Mouse (Mus musculus): ENCODE data around the gene Brip1.
A peak's percentile ranks its signal among the peaks of the same experiment; 100 is the strongest.

Brip1 gene

GRCm38 (mm10) chr11:86107276-86107675 is 93.7 kb downstream of the Brip1 start:
- no peak for DNase-seq (ENCODE audit: low read depth, low spot score)

DNA sequence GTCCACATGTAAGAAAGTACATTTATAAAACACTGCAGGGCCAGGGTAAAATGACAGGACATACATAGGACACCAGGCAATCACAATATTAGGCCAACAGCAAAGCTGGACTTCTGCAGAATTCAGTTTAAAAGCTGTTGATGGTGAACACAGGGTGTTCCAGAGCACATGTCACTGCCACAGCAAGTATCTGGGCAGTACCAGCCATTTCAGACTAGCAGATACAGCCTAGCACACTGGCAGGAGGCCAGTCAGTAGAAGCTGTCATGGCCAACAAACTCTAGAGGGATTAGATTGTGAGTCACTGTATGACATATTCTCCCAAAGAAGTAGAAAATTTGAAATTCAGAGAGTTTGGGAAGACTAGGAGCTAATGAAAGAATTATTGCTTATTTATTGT is 94.4 kb downstream of the Brip1 start:
- no peak for DNase-seq (ENCODE audit: low read depth, low spot score)

GRCm38 (mm10) chr11:86101191-86101590 is 99.8 kb downstream of the Brip1 start:
- DNase-seq (ENCODE audit: low read depth, low spot score): no peak

DNA sequence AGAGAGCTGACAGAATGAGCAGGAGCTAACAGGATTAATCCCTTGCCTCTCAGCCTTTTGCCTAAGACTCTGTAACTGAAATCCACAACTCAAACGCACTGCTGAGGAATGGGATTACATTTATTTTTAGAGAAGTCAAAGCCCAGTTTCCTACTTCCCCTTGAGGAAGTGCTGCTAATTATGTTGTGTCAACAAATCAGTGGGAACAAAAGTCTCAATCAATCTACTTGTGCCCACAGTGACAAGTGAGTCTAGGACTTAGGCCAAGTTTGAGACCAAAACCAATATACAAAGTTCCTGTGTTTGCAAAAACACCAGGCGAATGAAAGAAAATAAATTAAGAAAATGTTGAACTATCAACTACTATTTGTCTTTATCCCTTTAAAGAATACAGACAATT is 101.7 kb downstream of the Brip1 start:
- no peak for DNase-seq (ENCODE audit: low read depth, low spot score)

DNA sequence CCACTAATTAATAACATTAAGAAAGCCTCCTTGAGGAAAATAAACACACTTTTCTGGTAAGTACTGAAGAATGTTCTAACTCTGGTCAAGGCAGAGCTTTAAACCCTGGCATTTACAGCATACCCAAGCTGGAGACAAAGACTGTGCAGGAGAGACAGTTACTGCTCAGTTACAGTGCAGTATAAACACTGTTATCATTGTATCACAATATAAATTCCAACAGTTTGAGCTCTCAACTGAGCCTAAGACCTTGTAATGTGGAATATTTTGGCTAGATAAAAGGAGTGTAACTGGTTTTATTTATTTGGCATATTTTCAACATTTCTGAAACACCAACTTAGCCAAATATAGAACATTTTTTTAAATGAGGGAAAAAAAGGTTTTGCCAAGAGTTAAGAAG is 112.2 kb downstream of the Brip1 start:
- DNase-seq (ENCODE audit: low read depth, low spot score): no peak

DNA sequence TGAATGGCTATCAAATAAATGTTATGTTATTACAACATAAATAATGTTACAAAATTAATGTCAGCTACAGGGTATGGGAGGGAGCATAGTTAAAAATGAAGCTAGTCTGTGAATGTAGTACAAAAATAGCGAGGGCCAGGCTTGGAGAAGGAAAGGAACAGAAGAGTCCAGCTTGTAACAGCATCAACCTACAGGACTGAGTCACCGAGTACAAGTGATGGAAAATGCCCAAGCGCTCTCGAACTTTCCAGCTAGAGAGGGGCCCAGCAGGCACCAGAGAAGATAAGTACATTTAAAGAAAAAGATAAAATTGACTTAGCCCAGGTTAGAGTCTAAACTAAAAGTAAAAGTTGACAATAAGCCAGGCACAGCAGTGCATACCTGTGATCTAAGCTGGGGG is 116.5 kb downstream of the Brip1 start:
- DNase-seq (ENCODE audit: low read depth, low spot score): no peak

DNA sequence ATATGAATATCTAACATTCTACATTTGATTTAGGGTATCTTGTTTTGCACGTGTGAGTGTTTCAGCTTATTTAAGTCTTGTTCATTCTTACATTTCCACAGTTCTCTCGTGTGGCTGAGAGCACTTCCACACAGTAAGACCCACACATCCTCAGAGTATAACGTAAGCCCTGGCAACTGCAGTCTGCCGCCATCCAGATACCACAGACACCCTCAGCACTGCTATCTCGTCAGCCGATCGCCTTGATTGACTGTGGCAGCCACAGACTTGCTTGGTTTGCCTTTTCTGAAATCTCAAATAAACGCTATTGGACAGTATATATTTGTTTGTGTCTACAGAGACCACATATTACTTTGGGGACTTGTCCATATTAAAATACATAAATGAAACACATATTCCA is 123.0 kb downstream of the Brip1 start:
- no peak for DNase-seq (ENCODE audit: low read depth, low spot score)

DNA sequence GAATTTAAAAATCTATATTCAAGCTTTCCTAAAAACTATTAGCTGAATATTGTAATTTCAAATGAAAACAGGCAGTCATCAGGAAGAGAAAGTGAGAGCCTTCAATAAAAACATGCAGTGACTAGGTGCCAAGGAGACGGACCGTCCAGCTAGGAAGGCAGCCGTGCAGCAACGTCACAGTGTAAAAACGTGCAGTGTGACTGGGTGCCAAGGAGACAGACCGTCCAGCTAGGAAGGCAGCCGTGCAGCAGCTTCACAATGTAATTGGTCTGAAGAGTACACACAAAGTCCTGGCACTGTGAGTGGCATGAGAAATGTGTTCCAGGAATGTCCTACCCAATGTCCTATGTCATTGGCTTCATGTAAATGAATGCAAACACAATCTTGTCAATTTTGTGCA is 124.0 kb downstream of the Brip1 start:
- DNase-seq (ENCODE audit: low read depth, low spot score): no peak

- no peak for DNase-seq (ENCODE audit: low read depth, low spot score)
Observed at GRCm38 (mm10) chr11:86076403-86076802, 124.6 kb downstream of the Brip1 start.

- no peak for DNase-seq (ENCODE audit: low read depth, low spot score)
Observed at GRCm38 (mm10) chr11:86075371-86075770, 125.6 kb downstream of the Brip1 start.

- DNase-seq (ENCODE audit: low read depth, low spot score): no peak
Observed at GRCm38 (mm10) chr11:86068651-86069050, 132.3 kb downstream of the Brip1 start.

GRCm38 (mm10) chr11:86067154-86067553 is 133.8 kb downstream of the Brip1 start:
- DNase-seq (ENCODE audit: low read depth, low spot score): peak; percentile 11

GRCm38 (mm10) chr11:86064881-86065280 is 136.1 kb downstream of the Brip1 start:
- DNase-seq (ENCODE audit: low read depth, low spot score): no peak

DNA sequence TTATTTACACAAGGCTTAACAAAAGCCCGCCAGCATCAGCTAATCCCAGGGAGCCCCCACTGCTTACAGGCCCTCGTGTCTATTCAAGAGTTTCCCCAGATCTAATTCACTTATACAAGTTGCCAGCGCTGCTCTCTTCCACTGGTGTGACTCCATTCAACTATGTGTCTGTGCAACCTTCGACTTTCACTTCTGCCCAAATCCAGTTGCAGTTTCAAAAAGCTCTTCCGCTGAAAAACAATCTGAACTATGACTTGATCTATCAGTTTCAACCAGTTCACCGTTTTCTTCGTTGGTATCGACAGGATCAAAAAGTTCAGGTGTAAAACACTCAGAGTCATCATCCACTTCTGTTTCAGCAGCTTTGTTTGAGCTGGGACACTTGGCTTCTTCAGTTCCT is 139.8 kb downstream of the Brip1 start:
- no peak for DNase-seq (ENCODE audit: low read depth, low spot score)

GRCm38 (mm10) chr11:86059123-86059522 is 141.9 kb downstream of the Brip1 start:
- DNase-seq (ENCODE audit: low read depth, low spot score): no peak

GRCm38 (mm10) chr11:86055806-86056205 is 145.2 kb downstream of the Brip1 start:
- DNase-seq (ENCODE audit: low read depth, low spot score): no peak

DNA sequence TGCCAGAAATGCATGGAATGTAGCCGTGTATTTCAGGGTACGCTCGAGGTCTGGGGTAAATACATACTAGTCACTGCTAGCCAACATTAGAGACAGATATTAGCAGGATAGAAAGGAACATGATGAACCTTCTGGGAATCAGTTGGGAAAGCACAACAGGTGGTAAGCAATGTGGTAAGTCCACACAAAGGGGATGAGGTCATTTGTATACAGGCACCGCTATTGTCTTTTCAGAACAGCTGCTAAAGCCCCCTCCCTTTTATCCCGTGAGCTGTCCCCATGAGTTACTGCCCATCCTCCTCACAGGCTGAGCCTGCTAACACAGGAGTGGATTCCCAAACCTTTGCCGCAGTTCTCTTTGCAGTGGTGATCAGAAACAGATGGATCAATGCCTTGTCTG is 149.6 kb downstream of the Brip1 start:
- no peak for DNase-seq (ENCODE audit: low read depth, low spot score)

- DNase-seq (ENCODE audit: low read depth, low spot score): no peak
Observed at GRCm38 (mm10) chr11:86050430-86051280, 150.3 kb downstream of the Brip1 start.

DNA sequence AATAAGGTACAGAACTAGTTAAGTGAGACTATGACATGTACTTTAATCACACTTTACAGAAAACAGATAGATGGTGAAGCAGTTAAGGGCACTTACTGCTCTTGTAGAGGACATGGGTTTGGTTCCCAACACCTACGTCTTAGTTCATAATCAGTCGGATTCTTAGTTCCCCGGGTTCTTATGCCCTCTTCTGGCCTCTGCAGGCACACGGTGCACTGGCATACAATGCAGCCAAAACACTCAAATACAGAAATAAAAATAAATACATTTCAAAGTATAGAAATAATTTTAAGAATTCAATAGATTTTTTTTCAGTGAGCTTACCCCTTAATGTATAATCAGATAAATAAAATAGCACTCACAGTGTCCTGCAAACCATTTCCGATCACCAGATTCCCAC is 161.0 kb downstream of the Brip1 start:
- no peak for DNase-seq (ENCODE audit: low read depth, low spot score)

DNA sequence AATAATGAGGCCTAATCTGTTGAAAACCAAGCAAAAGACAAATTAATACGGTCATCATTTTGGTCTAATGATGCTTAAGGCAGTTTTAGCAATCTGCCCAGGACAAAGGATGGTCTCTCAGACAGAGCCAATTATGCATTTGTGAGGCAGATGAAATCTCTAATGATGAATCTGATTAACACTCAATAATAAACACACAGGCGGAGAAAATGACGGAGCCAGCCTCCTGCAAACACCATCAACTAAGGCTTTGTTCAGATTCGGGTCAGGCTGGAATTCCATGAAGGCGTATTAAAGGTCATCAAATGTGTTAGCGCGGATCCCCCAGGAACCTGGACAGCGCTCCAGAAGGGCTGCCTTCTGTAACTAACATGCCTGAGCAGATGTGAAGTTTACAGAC is 161.6 kb downstream of the Brip1 start:
- DNase-seq (ENCODE audit: low read depth, low spot score): no peak

- no peak for DNase-seq (ENCODE audit: low read depth, low spot score)
Observed at GRCm38 (mm10) chr11:86038701-86039100, 162.3 kb downstream of the Brip1 start.

- DNase-seq (ENCODE audit: low read depth, low spot score): no peak
Observed at GRCm38 (mm10) chr11:86032910-86033309, 168.1 kb downstream of the Brip1 start.

DNA sequence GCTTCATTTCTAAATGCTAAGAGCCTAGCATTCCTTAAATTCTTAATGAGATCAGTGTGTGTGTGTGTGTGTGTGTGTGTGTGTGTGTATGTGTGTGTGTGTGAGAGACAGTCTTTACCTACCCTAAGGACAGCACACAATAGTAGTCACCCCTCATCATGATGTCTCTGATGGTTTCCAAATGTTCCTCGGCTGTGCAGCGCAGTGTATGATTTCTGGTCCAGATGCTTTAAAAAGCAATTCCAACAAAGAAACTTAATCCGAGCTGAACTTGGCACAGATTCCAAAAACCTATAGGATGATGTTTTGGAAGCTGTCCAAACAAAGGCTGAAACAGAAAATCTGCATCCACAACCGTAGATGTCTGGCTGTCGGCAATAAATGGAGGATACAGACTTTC is 173.0 kb downstream of the Brip1 start:
- no peak for DNase-seq (ENCODE audit: low read depth, low spot score)
